Mouse (Mus musculus): ENCODE measurements around the gene Zfp143. TPM values are rescaled to one million over a fixed set of nuclear protein-coding genes. Genes with fewer than 3 reads are reported as not detected.
"Not testable (repeated sequence)": the region's sequence is repeated elsewhere in the genome, so short reads cannot be mapped to it uniquely, and the experiment has no call there.

Gene Zfp143
- total RNA-seq, 2 experiments from 2014 or later, result 7.4 to 7.8 TPM

GRCm38 (mm10) chr7:110091670-110092069 is 30.7 kb downstream of the Zfp143 start:
- no peak for DNase-seq

- no peak for DNase-seq
These were observed 35.3 kb downstream of the Zfp143 start for GRCm38 (mm10) chr7:110096332-110096731.

GRCm38 (mm10) chr7:110097106-110097793 is 36.2 kb downstream of the Zfp143 start:
- DNase-seq, result no peak

GRCm38 (mm10) chr7:110100854-110101253 is 39.8 kb downstream of the Zfp143 start:
- no peak for DNase-seq

GRCm38 (mm10) chr7:110101266-110101665 is 40.2 kb downstream of the Zfp143 start:
- no peak for DNase-seq

- no peak for DNase-seq
These were observed 44.0 kb downstream of the Zfp143 start for GRCm38 (mm10) chr7:110105041-110105440.

- DNase-seq, result no peak
These were observed 45.6 kb downstream of the Zfp143 start for GRCm38 (mm10) chr7:110106633-110107032.

GRCm38 (mm10) chr7:110108524-110108923 is 47.5 kb downstream of the Zfp143 start:
- not testable (repeated sequence) for DNase-seq

GRCm38 (mm10) chr7:110108967-110109610 is 48.1 kb downstream of the Zfp143 start:
- peak; percentile 78 for DNase-seq

- no peak for DNase-seq
These were observed 49.1 kb downstream of the Zfp143 start for GRCm38 (mm10) chr7:110110061-110110656.

GRCm38 (mm10) chr7:110114699-110115098 is 53.7 kb downstream of the Zfp143 start:
- DNase-seq, result no peak

- DNase-seq, result no peak
These were observed 55.8 kb downstream of the Zfp143 start for GRCm38 (mm10) chr7:110116731-110117291.

- DNase-seq, result no peak
These were observed 57.4 kb downstream of the Zfp143 start for GRCm38 (mm10) chr7:110118448-110118847.

GRCm38 (mm10) chr7:110120157-110120784 is 59.3 kb downstream of the Zfp143 start:
- DNase-seq, result no peak

- DNase-seq, result no peak
These were observed 60.1 kb downstream of the Zfp143 start for GRCm38 (mm10) chr7:110121162-110121515.

GRCm38 (mm10) chr7:110121516-110122288 is 60.7 kb downstream of the Zfp143 start, which contains the start of gene Wee1:
Gene Wee1, plus strand, starts transcription at chr7:110122046.
- DNase-seq, result peak; percentile 98

GRCm38 (mm10) chr7:110122289-110122564 is 61.2 kb downstream of the Zfp143 start:
- no peak for DNase-seq

- peak; percentile 70 for DNase-seq
These were observed 61.8 kb downstream of the Zfp143 start for GRCm38 (mm10) chr7:110122565-110123422.

- DNase-seq, result no peak
These were observed 63.0 kb downstream of the Zfp143 start for GRCm38 (mm10) chr7:110123844-110124555.

- no peak for DNase-seq
These were observed 67.5 kb downstream of the Zfp143 start for GRCm38 (mm10) chr7:110128566-110128965.

Data from gastrocnemius, postnatal 10 days (tissue).